Mouse (Mus musculus): ENCODE measurements around the gene Trmt10a. TPM values are rescaled to one million over a fixed set of nuclear protein-coding genes. Genes with fewer than 3 reads are reported as not detected.

Trmt10a gene
- total RNA-seq, 2 experiments from 2014 or later, result 3.5 to 4.9 TPM

GRCm38 (mm10) chr3:138193683-138194302, 50.5 kb downstream of the Trmt10a start, which contains the start of gene 4930579F01Rik:
Gene 4930579F01Rik, minus strand, starts transcription at chr3:138193825.
- DNase-seq (ENCODE audit: low spot score in 2 of 2), result no peak

GRCm38 (mm10) chr3:138197093-138197492, 53.8 kb downstream of the Trmt10a start:
- DNase-seq (ENCODE audit: low spot score in 2 of 2), result no peak

GRCm38 (mm10) chr3:138197556-138197955, 54.3 kb downstream of the Trmt10a start:
- DNase-seq (ENCODE audit: low spot score in 2 of 2), result no peak

- peak; percentile 73 to 87 for DNase-seq (ENCODE audit: low spot score in 2 of 2)
Observed at GRCm38 (mm10) chr3:138197973-138198721, 54.9 kb downstream of the Trmt10a start.

GRCm38 (mm10) chr3:138198722-138199068, 55.4 kb downstream of the Trmt10a start:
- DNase-seq (ENCODE audit: low spot score in 2 of 2), result no peak

GRCm38 (mm10) chr3:138208821-138209220, 65.6 kb downstream of the Trmt10a start:
- no peak for DNase-seq (ENCODE audit: low spot score in 2 of 2)

Other genes with a start within 250 kb of the Trmt10a start
- gene Lamtor3, start 224.9 kb upstream of the Trmt10a start, total RNA-seq (2021), result 10 to 100 TPM; 55.8 to 59.8 TPM
- 1 to 10 TPM; 2.6 to 3.4 TPM for gene Dapp1, start 161.9 kb upstream of the Trmt10a start, total RNA-seq (2021)
- gene 1110002E22Rik, start 78.4 kb upstream of the Trmt10a start, total RNA-seq (2021), result 100 to 1,000 TPM; 145 to 167 TPM
- 1 to 10 TPM; 1.7 to 1.9 TPM for gene Gm5105, start 76.1 kb upstream of the Trmt10a start, total RNA-seq (2021)
- gene Mttp, start 1.5 kb downstream of the Trmt10a start, total RNA-seq (2021), result 1 to 10 TPM; 3.9 to 4.2 TPM
- not detected for gene 4930579F01Rik, start 50.4 kb downstream of the Trmt10a start, total RNA-seq (2021)
- under 1 TPM; 0.47 to 0.52 TPM for gene Adh7, start 74.3 kb downstream of the Trmt10a start, total RNA-seq (2021)
- 10 to 100 TPM; 28.8 to 29.3 TPM for gene Adh1, start 117.5 kb downstream of the Trmt10a start, total RNA-seq (2021)
- gene Adh6a, start 169.8 kb downstream of the Trmt10a start, total RNA-seq (2021), result not detected
- under 1 TPM; 0.12 to 0.52 TPM for gene Adh6b, start 198.3 kb downstream of the Trmt10a start, total RNA-seq (2021)